Mouse (Mus musculus): Measurements from ENCODE around the gene Adamts4. TPM values are rescaled to one million over a fixed set of nuclear protein-coding genes. Genes with fewer than 3 reads are reported as not detected.

The Adamts4 gene
- total and polyA plus RNA-seq, 3 experiments, result 0.04 to 0.25 (median 0.09) TPM

DNA sequence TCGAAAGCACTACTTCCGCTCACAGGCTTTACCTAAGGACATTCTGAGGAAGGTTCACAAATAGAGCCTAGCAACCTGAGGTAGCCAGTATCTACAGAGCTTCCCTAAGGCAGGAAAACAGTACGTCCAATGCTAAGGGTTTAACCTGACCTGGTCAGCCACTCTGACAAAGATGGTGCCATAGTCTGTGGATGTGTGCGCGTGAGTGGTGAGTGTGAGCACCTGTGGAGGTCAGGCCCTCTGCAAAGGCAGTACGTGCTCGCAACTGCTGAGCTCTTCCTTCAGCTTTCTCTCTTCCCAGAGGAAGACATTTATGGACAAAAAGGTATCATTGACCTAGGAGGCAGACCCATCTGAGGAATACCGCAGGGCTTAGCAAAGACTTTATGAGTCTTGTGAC is 28.2 kb downstream of the Adamts4 start:
- in situ Hi-C loops (cut with MboI; ENCODE audit: low pct_ligation_motif_present, low pct_unique_long_range_greater_than_20kb, low sequenced_read_pairs) (no loop called here), dilution Hi-C loops (cut with MboI; ENCODE audit: extremely low pct_ligation_motif_present, extremely low pct_unique_long_range_greater_than_20kb, low sequenced_read_pairs) (no loop called here)
- no peaks in the 10 kb centered on the region for H3K79me2 ChIP-seq (replicated peaks; ENCODE audit: control insufficient read depth, extremely low read depth, insufficient read depth, poor library complexity, severe bottlenecking)
- H3K9me3 ChIP-seq (replicated peaks; ENCODE audit: low read length), result no peaks in the 10 kb centered on the region
- no peak overlapping the region for H3K27ac ChIP-seq (ENCODE audit: insufficient read depth, low read depth)
- TF ChIP-seq ZNF384 (IDR thresholded peaks at IDR 0.05; ENCODE audit: low read depth, low read length), result no peak
- no peak for TF ChIP-seq BHLHE40 (IDR thresholded peaks at IDR 0.05; ENCODE audit: low read depth, low read length)
- no peak for TF ChIP-seq KAT2A (IDR thresholded peaks at IDR 0.05; ENCODE audit: insufficient replicate concordance, low read length)
- TF ChIP-seq PAX5 (IDR thresholded peaks at IDR 0.05; ENCODE audit: low read length), result no peak
- no peak for TF ChIP-seq MAFK (IDR thresholded peaks at IDR 0.05; ENCODE audit: insufficient replicate concordance, low read length)
- no peak for TF ChIP-seq RAD21 (IDR thresholded peaks at IDR 0.05; ENCODE audit: low read depth, low read length)
- no peak for TF ChIP-seq POLR2AphosphoS2 (IDR thresholded peaks at IDR 0.05; ENCODE audit: low read depth, low read length)
- TF ChIP-seq ELF1 (IDR thresholded peaks at IDR 0.05; ENCODE audit: low read depth, low read length), result no peak
- no peak for TF ChIP-seq TBP (conservative IDR thresholded peaks at IDR 0.05; ENCODE audit: low read depth, low read length)
- no peak for TF ChIP-seq E2F4 (IDR thresholded peaks at IDR 0.05; ENCODE audit: insufficient replicate concordance, low read depth, low read length)
- TF ChIP-seq POLR2A (IDR thresholded peaks at IDR 0.05; ENCODE audit: low read depth, low read length), result no peak
- no peak for TF ChIP-seq MAZ (IDR thresholded peaks at IDR 0.05; ENCODE audit: low read depth, low read length)
- no peak for TF ChIP-seq SMC3 (IDR thresholded peaks at IDR 0.05; ENCODE audit: low read depth, low read length)
- TF ChIP-seq JUN (IDR thresholded peaks at IDR 0.05; ENCODE audit: insufficient read depth, low read depth, low read length), result no peak
- no peak for TF ChIP-seq NELFE (IDR thresholded peaks at IDR 0.05; ENCODE audit: low read depth, low read length)
- TF ChIP-seq MYC (IDR thresholded peaks at IDR 0.05; ENCODE audit: low read depth, low read length), result no peak
- no peak for TF ChIP-seq USF1 (IDR thresholded peaks at IDR 0.05; ENCODE audit: low read depth, low read length)
- H3K36me3 ChIP-seq (replicated peaks in 1 of 2; ENCODE audit: control insufficient read depth in 1 of 2, insufficient read depth in 1 of 2, low read length in 1 of 2), result peaks cover 48 to 75% of the 10 kb centered on the region in 2 experiments
- no peak for DNase-seq (ENCODE audit: extremely low read depth)
- no peak overlapping the region for H3K4me2 ChIP-seq (ENCODE audit: insufficient read depth, low read depth, poor library complexity, severe bottlenecking)
- H3K4me3 ChIP-seq (replicated peaks in 1 of 3; ENCODE audit: low read depth in 2 of 3, low read length in 2 of 3, poor library complexity in 1 of 3), result no peak overlapping the region
- H3K4me1 ChIP-seq (ENCODE audit: control insufficient read depth in 1 of 2, insufficient read depth in 2 of 2), result peaks cover 0 to 21% of the 10 kb centered on the region in 2 experiments; a peak in 2 of 4 replicates
- H3K9ac ChIP-seq (ENCODE audit: insufficient read depth, low read depth), result no peak overlapping the region
- no peaks in the 10 kb centered on the region for H3K27me3 ChIP-seq (replicated peaks)

- H3K4me1 ChIP-seq (ENCODE audit: control insufficient read depth in 1 of 2, insufficient read depth in 2 of 2), result peaks cover 0 to 23% of the 10 kb centered on the region in 2 experiments; a peak in 2 of 4 replicates
- H3K27ac ChIP-seq (ENCODE audit: insufficient read depth, low read depth), result no peak overlapping the region
These were observed 28.9 kb downstream of the Adamts4 start for GRCm38 (mm10) chr1:171279012-171279705.

More at GRCm38 (mm10) chr1:171279012-171279705, 28.9 kb downstream of the Adamts4 start:
- H3K4me3 ChIP-seq (replicated peaks in 1 of 3; ENCODE audit: low read depth in 2 of 3, low read length in 2 of 3, poor library complexity in 1 of 3), result no peak overlapping the region
- peaks cover 47 to 73% of the 10 kb centered on the region in 2 experiments for H3K36me3 ChIP-seq (replicated peaks in 1 of 2; ENCODE audit: control insufficient read depth in 1 of 2, insufficient read depth in 1 of 2, low read length in 1 of 2)
- no peaks in the 10 kb centered on the region for H3K79me2 ChIP-seq (replicated peaks; ENCODE audit: control insufficient read depth, extremely low read depth, insufficient read depth, poor library complexity, severe bottlenecking)
- TF ChIP-seq IRF4 (IDR thresholded peaks at IDR 0.05; ENCODE audit: low read depth, low read length) (no peak), USF1 (IDR thresholded peaks at IDR 0.05; ENCODE audit: low read depth, low read length) (no peak), USF2 (conservative IDR thresholded peaks at IDR 0.05; ENCODE audit: low read depth, low read length) (no peak), ZKSCAN1 (IDR thresholded peaks at IDR 0.05; ENCODE audit: borderline replicate concordance, low read depth, low read length) (no peak), RCOR1 (conservative IDR thresholded peaks at IDR 0.05; ENCODE audit: low read depth, low read length) (no peak), JUND (conservative IDR thresholded peaks at IDR 0.05; ENCODE audit: low read depth, low read length) (no peak), NRF1 (IDR thresholded peaks at IDR 0.05; ENCODE audit: low read depth, low read length) (no peak), SMC3 (IDR thresholded peaks at IDR 0.05; ENCODE audit: low read depth, low read length) (no peak), CHD1 (IDR thresholded peaks at IDR 0.05; ENCODE audit: low read depth, low read length) (no peak)
- no peak for DNase-seq (ENCODE audit: extremely low read depth)
- no peaks in the 10 kb centered on the region for H3K9me3 ChIP-seq (replicated peaks; ENCODE audit: low read length)
- in situ Hi-C loops (cut with MboI; ENCODE audit: low pct_ligation_motif_present, low pct_unique_long_range_greater_than_20kb, low sequenced_read_pairs) (no loop called here), dilution Hi-C loops (cut with MboI; ENCODE audit: extremely low pct_ligation_motif_present, extremely low pct_unique_long_range_greater_than_20kb, low sequenced_read_pairs) (no loop called here)
- no peak overlapping the region for H3K4me2 ChIP-seq (ENCODE audit: insufficient read depth, low read depth, poor library complexity, severe bottlenecking)
- H3K27me3 ChIP-seq (replicated peaks), result no peaks in the 10 kb centered on the region
- no peak overlapping the region for H3K9ac ChIP-seq (ENCODE audit: insufficient read depth, low read depth)
